Mouse (Mus musculus) kidney, postnatal 0 days (tissue): ENCODE measurements at regions not wholly inside any gene's neighbourhood (a gene's known extent, or its start where the extent isn't known, plus 50 kb on each side); places are given as distances from the start of the nearest gene placed in this dataset.

Experiments
- ATAC-seq: fragments of 200-750 bp; cut with Nextera tagmentation; replicated peaks from 2 replicates; pipeline ENCODE4 v1.8.0; 2017; ENCODE audit warnings: low read depth, moderate number of reproducible peaks, moderate TSS enrichment, moderate library complexity; ENCODE audit not compliant: low FRiP score
- DNase-seq: peaks from one replicate; pipeline ENCODE4 v3.0.0-alpha.2; 2016; ENCODE audit warnings: low spot score
- H3K27ac ChIP-seq: fragments of 300-500 bp; sonication (generic); 2 replicates; pipeline ENCODE4 v1.5.1; 2014; ENCODE audit warnings: mild to moderate bottlenecking
- H3K27me3 ChIP-seq: fragments of 300-500 bp; sonication (generic); 2 replicates; pipeline ENCODE4 v1.6.1; 2014; ENCODE audit warnings: low read length, mixed read lengths; ENCODE audit not compliant: insufficient read depth
- H3K36me3 ChIP-seq: fragments of 300-500 bp; sonication (generic); 2 replicates; pipeline ENCODE4 v1.6.1; 2014; ENCODE audit warnings: low read length, mixed read lengths; ENCODE audit not compliant: insufficient read depth
- H3K4me1 ChIP-seq: fragments of 300-500 bp; sonication (generic); replicated peaks from 2 replicates; pipeline ENCODE4 v1.6.1; 2014; ENCODE audit warnings: antibody characterized with exemption, low read length, mixed read lengths; ENCODE audit not compliant: insufficient read depth
- H3K4me2 ChIP-seq: fragments of 300-500 bp; sonication (generic); 2 replicates; pipeline ENCODE4 v1.6.1; 2014; ENCODE audit warnings: mild to moderate bottlenecking, low read length, moderate library complexity, mixed read lengths
- H3K4me3 ChIP-seq: fragments of 300-500 bp; sonication (generic); replicated peaks from 2 replicates; pipeline ENCODE4 v1.5.1; 2014; ENCODE audit warnings: low read depth, low read length
- H3K9ac ChIP-seq: fragments of 300-500 bp; sonication (generic); 2 replicates; pipeline ENCODE4 v1.6.1; 2014; ENCODE audit warnings: low read depth, low read length
- H3K9me3 ChIP-seq: fragments of 300-500 bp; sonication (generic); replicated peaks from 2 replicates; pipeline ENCODE4 v1.6.1; 2016; ENCODE audit warnings: low read length, inconsistent platforms, mixed read lengths
- CTCF ChIP-seq: IDR thresholded peaks from 2 replicates; pipeline ENCODE4 v1.5.1; 2016; ENCODE audit warnings: antibody characterized with exemption, low read depth, mild to moderate bottlenecking, moderate library complexity
- WGBS: fragments of 180-500 bp; shearing (Covaris S2); extraction: QIAGEN DNeasy Blood & Tissue Kit; methylation state at CpG from one replicate; pipeline ENCODE4 v1.1.7; 2014; 5-methylcytosine and 5-hydroxymethylcytosine counted together

GRCm38 (mm10) chr3:115819401-115820138, 68.1 kb upstream of the Dph5 start:
- H3K4me2 ChIP-seq = no peak overlapping the region
- 30% methylated on average over 7 of the region's 7 CpGs for WGBS
- no peaks in the 10 kb centered on the region for H3K27me3 ChIP-seq
- no peak overlapping the region for H3K27ac ChIP-seq
- H3K36me3 ChIP-seq = no peaks in the 10 kb centered on the region
- peak; percentile 57 for DNase-seq
- no peak for TF ChIP-seq CTCF
- H3K4me1 ChIP-seq = no peaks in the 10 kb centered on the region; the same call in 1 of the 2 replicates
- ATAC-seq = peak; percentile 57
- H3K9ac ChIP-seq = no peak overlapping the region
- no peaks in the 10 kb centered on the region for H3K9me3 ChIP-seq
- H3K4me3 ChIP-seq = no peak overlapping the region

- ATAC-seq (no peak), DNase-seq (no peak)
- 28% methylated on average over 8 of the region's 8 CpGs for WGBS
- no peak overlapping the region for H3K9ac ChIP-seq
- no peaks in the 10 kb centered on the region for H3K36me3 ChIP-seq
- H3K4me1 ChIP-seq = no peaks in the 10 kb centered on the region; the same call in 1 of the 2 replicates
- H3K9me3 ChIP-seq = no peaks in the 10 kb centered on the region
- no peaks in the 10 kb centered on the region for H3K27me3 ChIP-seq
- H3K4me3 ChIP-seq = no peak overlapping the region
- no peak overlapping the region for H3K27ac ChIP-seq
- no peak overlapping the region for H3K4me2 ChIP-seq
- TF ChIP-seq CTCF = no peak
These were observed 67.5 kb upstream of the Dph5 start for GRCm38 (mm10) chr3:115820139-115820481.

- no peaks in the 10 kb centered on the region for H3K27me3 ChIP-seq
- no peak overlapping the region for H3K4me2 ChIP-seq
- H3K9ac ChIP-seq = no peak overlapping the region
- H3K9me3 ChIP-seq = no peaks in the 10 kb centered on the region
- WGBS = 77% methylated on average over 2 of the region's 2 CpGs
- TF ChIP-seq CTCF = no peak
- H3K27ac ChIP-seq = no peak overlapping the region
- H3K4me3 ChIP-seq = no peak overlapping the region
- ATAC-seq = no peak
- H3K4me1 ChIP-seq = no peaks in the 10 kb centered on the region; the same call in 1 of the 2 replicates
- no peak for DNase-seq
- no peaks in the 10 kb centered on the region for H3K36me3 ChIP-seq
These were observed 66.0 kb upstream of the Dph5 start for GRCm38 (mm10) chr3:115821627-115822026.

GRCm38 (mm10) chr3:115822491-115822890, 65.1 kb upstream of the Dph5 start:
- H3K27ac ChIP-seq = no peak overlapping the region
- H3K4me3 ChIP-seq = no peak overlapping the region
- no peaks in the 10 kb centered on the region for H3K36me3 ChIP-seq
- H3K4me1 ChIP-seq = no peaks in the 10 kb centered on the region; the same call in 1 of the 2 replicates
- H3K9me3 ChIP-seq = no peaks in the 10 kb centered on the region
- DNase-seq (no peak), ATAC-seq (no peak)
- TF ChIP-seq CTCF = no peak
- 80% methylated on average over 6 of the region's 6 CpGs for WGBS
- no peak overlapping the region for H3K4me2 ChIP-seq
- H3K27me3 ChIP-seq = no peaks in the 10 kb centered on the region
- H3K9ac ChIP-seq = no peak overlapping the region

GRCm38 (mm10) chr3:115823741-115824140, 63.9 kb upstream of the Dph5 start:
- H3K4me1 ChIP-seq = no peaks in the 10 kb centered on the region; the same call in 1 of the 2 replicates
- TF ChIP-seq CTCF = no peak
- H3K4me2 ChIP-seq = no peak overlapping the region
- no peak for ATAC-seq
- H3K9ac ChIP-seq = no peak overlapping the region
- DNase-seq = no peak
- H3K4me3 ChIP-seq = no peak overlapping the region
- H3K27me3 ChIP-seq = no peaks in the 10 kb centered on the region
- 83% methylated on average over 5 of the region's 5 CpGs for WGBS
- no peaks in the 10 kb centered on the region for H3K9me3 ChIP-seq
- H3K36me3 ChIP-seq = no peaks in the 10 kb centered on the region
- no peak overlapping the region for H3K27ac ChIP-seq

- H3K27ac ChIP-seq = no peak overlapping the region
- H3K4me2 ChIP-seq = no peak overlapping the region
- H3K4me1 ChIP-seq = no peaks in the 10 kb centered on the region
- no peak overlapping the region for H3K9ac ChIP-seq
- DNase-seq (no peak), ATAC-seq (no peak)
- H3K27me3 ChIP-seq = no peaks in the 10 kb centered on the region
- TF ChIP-seq CTCF = no peak
- no peak overlapping the region for H3K4me3 ChIP-seq
- no peaks in the 10 kb centered on the region for H3K36me3 ChIP-seq
- H3K9me3 ChIP-seq = no peaks in the 10 kb centered on the region
- WGBS = 36% methylated on average over 2 of the region's 2 CpGs
These were observed 62.8 kb upstream of the Dph5 start for GRCm38 (mm10) chr3:115824792-115825191.

- H3K4me2 ChIP-seq = no peak overlapping the region
- no peaks in the 10 kb centered on the region for H3K36me3 ChIP-seq
- no peaks in the 10 kb centered on the region for H3K4me1 ChIP-seq
- no peaks in the 10 kb centered on the region for H3K27me3 ChIP-seq
- H3K9ac ChIP-seq = no peak overlapping the region
- DNase-seq (no peak), ATAC-seq (no peak)
- no peak overlapping the region for H3K27ac ChIP-seq
- no peak overlapping the region for H3K4me3 ChIP-seq
- TF ChIP-seq CTCF = no peak
- no peaks in the 10 kb centered on the region for H3K9me3 ChIP-seq
These were observed 52.3 kb upstream of the Dph5 start for GRCm38 (mm10) chr3:115835381-115835780.
